In the genomic region with DNA sequence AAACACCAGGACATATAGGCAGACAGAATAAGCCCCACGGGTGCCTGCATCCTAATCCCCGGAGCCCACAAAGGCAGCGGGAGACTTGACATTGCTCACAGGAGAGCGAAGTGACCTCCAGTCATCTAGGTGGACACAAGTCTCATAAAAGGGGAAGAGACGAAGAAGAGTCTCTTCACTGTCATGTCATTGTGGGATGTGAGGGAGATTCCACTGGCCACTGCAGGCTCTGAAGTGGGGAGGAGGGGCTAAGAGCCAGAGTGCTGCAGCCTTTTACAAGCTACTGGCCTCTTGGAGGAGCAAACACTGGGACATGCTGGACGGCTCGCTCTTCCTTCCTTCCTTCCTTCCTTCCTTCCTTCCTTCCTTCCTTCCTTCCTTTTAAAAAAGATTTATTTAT, we compare ENCODE assay signal across 13 mouse cellular contexts. TPM values are rescaled to one million over a fixed set of nuclear protein-coding genes. Genes with fewer than 3 reads are reported as not detected.
DNase-seq lines count a peak whose midpoint lies in the region; ATAC-seq and TF ChIP-seq lines count a peak whose summit lies in the region.
"Had no signal": no experiment of that assay in that cellular context is flagged by ENCODE, and none has a peak within 500 bp of the region (broad histone marks: within the 10 kb centered on the region; RNA-seq: fewer than 3 reads in every experiment).

No protein-coding gene starts in this region.

- no peaks in the 10 kb centered on the region for H3K27me3 ChIP-seq in heart, adult 2 months (ENCODE audit: control insufficient read depth, insufficient read depth, low read length)
- no peaks in the 10 kb centered on the region for H3K27me3 ChIP-seq in kidney, embryonic 15.5 days
- no peaks in the 10 kb centered on the region for H3K27me3 ChIP-seq in stomach, embryonic 16.5 days (ENCODE audit: control insufficient read depth, insufficient read depth, low read length)
- H3K27me3 ChIP-seq: liver, embryonic 15.5 days had no signal

- TF ChIP-seq EP300 in heart, adult 2 months (IDR thresholded peaks at IDR 0.05; ENCODE audit: insufficient read depth, low read depth, low read length): no peak

- TF ChIP-seq CTCF in heart, adult 2 months (IDR thresholded peaks at IDR 0.05): no peak

- no peak for TF ChIP-seq POLR2A in heart, adult 2 months (IDR thresholded peaks at IDR 0.05; ENCODE audit: insufficient read depth, low read depth, low read length)

- ATAC-seq in kidney, embryonic 15.5 days (replicated peaks; ENCODE audit: low FRiP score): no peak
- ATAC-seq in stomach, embryonic 16.5 days (ENCODE audit: insufficient read depth, low FRiP score): no peak
- ATAC-seq: forebrain, embryonic 16.5 days; midbrain, embryonic 16.5 days had no signal

- H3K9me3 ChIP-seq in kidney, embryonic 15.5 days (replicated peaks): no peaks in the 10 kb centered on the region
- no peaks in the 10 kb centered on the region for H3K9me3 ChIP-seq in stomach, embryonic 16.5 days (replicated peaks; ENCODE audit: control insufficient read depth, low read length)
- H3K9me3 ChIP-seq: liver, embryonic 15.5 days had no signal

- no peak for DNase-seq in heart, adult 2 months
- no peak for DNase-seq in heart, adult 18-20 months
- no peak for DNase-seq in kidney, postnatal 4 days
- peak; percentile 45 for DNase-seq in lung, postnatal 36 days
- DNase-seq in lung, postnatal 10 days: no peak
- DNase-seq in spleen, postnatal 14 days (ENCODE audit: low spot score in 2 of 2): no peak
- DNase-seq: cerebellum, postnatal 14 days; right cerebral cortex, adult 18-20 months had no signal

- WGBS in heart, adult 2 months: 27% methylated on average over 7 of the region's 7 CpGs
- WGBS in kidney, embryonic 15.5 days: 68% methylated on average over 7 of the region's 7 CpGs
- WGBS in stomach, embryonic 16.5 days: 75% methylated on average over 7 of the region's 7 CpGs

- H3K9ac ChIP-seq in heart, adult 2 months (ENCODE audit: low read depth, low read length): peak overlapping the region; percentile 34; the same call in 1 of the 2 replicates
- no peak overlapping the region for H3K9ac ChIP-seq in kidney, embryonic 15.5 days
- H3K9ac ChIP-seq in stomach, embryonic 16.5 days (ENCODE audit: low read length): no peak overlapping the region
- H3K9ac ChIP-seq: liver, embryonic 15.5 days had no signal

- peaks cover 18% of the 10 kb centered on the region for H3K79me2 ChIP-seq in heart, adult 2 months (replicated peaks; ENCODE audit: control insufficient read depth, insufficient read depth, low read length)

- no peak overlapping the region for H3K4me2 ChIP-seq in kidney, embryonic 15.5 days
- no peak overlapping the region for H3K4me2 ChIP-seq in stomach, embryonic 16.5 days (ENCODE audit: low read depth, low read length)
- H3K4me2 ChIP-seq: liver, embryonic 15.5 days had no signal

- intact Hi-C loops in heart, adult 2 months (cut with DNase I): loop anchor here (2.0 kb wide), 1 partner anchor 14 kb away; a partner anchor contains a TSS

- peaks cover 55% of the 10 kb centered on the region for H3K4me1 ChIP-seq in heart, adult 2 months (ENCODE audit: control insufficient read depth, insufficient read depth, low read length)
- H3K4me1 ChIP-seq in kidney, embryonic 15.5 days: peaks cover 56% of the 10 kb centered on the region
- peaks cover 30% of the 10 kb centered on the region for H3K4me1 ChIP-seq in stomach, embryonic 16.5 days (ENCODE audit: control insufficient read depth, insufficient read depth, low read length)

- H3K36me3 ChIP-seq in heart, adult 2 months (ENCODE audit: control insufficient read depth, insufficient read depth, low read length): peaks cover 27% of the 10 kb centered on the region
- H3K36me3 ChIP-seq in kidney, embryonic 15.5 days: no peaks in the 10 kb centered on the region
- H3K36me3 ChIP-seq in stomach, embryonic 16.5 days (ENCODE audit: control insufficient read depth, insufficient read depth, low read length): no peaks in the 10 kb centered on the region
- H3K36me3 ChIP-seq: liver, embryonic 15.5 days had no signal

- peak overlapping the region; percentile 6; the same call in 1 of the 2 replicates for H3K4me3 ChIP-seq in heart, adult 2 months
- H3K4me3 ChIP-seq in kidney, embryonic 15.5 days (replicated peaks): no peak overlapping the region
- H3K4me3 ChIP-seq in stomach, embryonic 16.5 days (replicated peaks; ENCODE audit: low read length): no peak overlapping the region
- H3K4me3 ChIP-seq: liver, embryonic 15.5 days had no signal

- peak overlapping the region; percentile 91 for H3K27ac ChIP-seq in heart, adult 2 months
- H3K27ac ChIP-seq in kidney, embryonic 15.5 days: peak overlapping the region; percentile 68; the same call in 1 of the 2 replicates
- peak overlapping the region; percentile 28; the same call in 1 of the 2 replicates for H3K27ac ChIP-seq in stomach, embryonic 16.5 days (ENCODE audit: low read length)

RNA-seq across cellular contexts. Expression of a gene that starts 13.5 kb away (rescaled TPM):
- total RNA-seq in heart, adult 2 months (2021): 10 to 100 TPM; 54.1 to 56.0 TPM
- polyA plus RNA-seq in heart, adult 2 months (2012; rRNA removed): 30.7 and 39.6 TPM in 2 replicates
- total RNA-seq in heart, adult 18-20 months (2021): 10 to 100 TPM; 54.1 to 63.2 TPM
- polyA plus RNA-seq in kidney, embryonic 15.5 days (2015; fragmentation: Nextera tagmentation; extraction: Ambion mirVana): 16.4 and 16.5 TPM in 2 replicates
- polyA plus RNA-seq in stomach, embryonic 16.5 days (2015; fragmentation: Nextera tagmentation; extraction: Ambion mirVana): 10.6 and 12.2 TPM in 2 replicates

RNA-seq across cellular contexts. Expression of a gene that starts 55.1 kb away (rescaled TPM):
- 10 to 100 TPM; 13.1 to 15.5 TPM for total RNA-seq in heart, adult 2 months (2021)
- 10.3 and 14.6 TPM in 2 replicates for polyA plus RNA-seq in heart, adult 2 months (2012; rRNA removed)
- total RNA-seq in heart, adult 18-20 months (2021): 10 to 100 TPM; 12.3 to 12.4 TPM
- 21.8 and 24.2 TPM in 2 replicates for polyA plus RNA-seq in kidney, embryonic 15.5 days (2015; fragmentation: Nextera tagmentation; extraction: Ambion mirVana)
- polyA plus RNA-seq in stomach, embryonic 16.5 days (2015; fragmentation: Nextera tagmentation; extraction: Ambion mirVana): 18.0 and 18.2 TPM in 2 replicates

Comparison
In these comparisons a context has a peak if more than half of its experiments do, and no peak if none do; other contexts are left out.
1. H3K27ac ChIP-seq: peak in every context shown above with its lines; median percentile 91 in heart, adult 2 months; 68 in kidney, embryonic 15.5 days; 28 in stomach, embryonic 16.5 days.